Mouse (Mus musculus) midbrain, embryonic 12.5 days (tissue): ENCODE results near the gene Kcne2. TPM values are rescaled to one million over a fixed set of nuclear protein-coding genes. Genes with fewer than 3 reads are reported as not detected.

Source experiments
- ATAC-seq: fragments of 200-750 bp; cut with Nextera tagmentation; 2 replicates; pipeline ENCODE4 v1.8.0; 2017; ENCODE audit warnings: low read depth, moderate TSS enrichment, moderate library complexity; ENCODE audit not compliant: low FRiP score
- H3K27ac ChIP-seq: fragments of 300-500 bp; sonication (generic); replicated peaks from 2 replicates; pipeline ENCODE4 v1.5.1; 2016; ENCODE audit warnings: mild to moderate bottlenecking
- H3K27me3 ChIP-seq: fragments of 300-500 bp; sonication (generic); 2 replicates; pipeline ENCODE4 v1.6.1; 2016; ENCODE audit warnings: mild to moderate bottlenecking
- H3K36me3 ChIP-seq: fragments of 300-500 bp; sonication (generic); 2 replicates; pipeline ENCODE4 v1.6.1; 2016
- H3K4me1 ChIP-seq: fragments of 300-500 bp; sonication (generic); 2 replicates; pipeline ENCODE4 v1.6.1; 2016
- H3K4me2 ChIP-seq: fragments of 300-500 bp; sonication (generic); replicated peaks from 2 replicates; pipeline ENCODE4 v1.6.1; 2016; ENCODE audit warnings: mild to moderate bottlenecking, moderate library complexity
- H3K4me3 ChIP-seq: fragments of 300-500 bp; sonication (generic); 2 replicates; pipeline ENCODE4 v1.5.1; 2016; ENCODE audit warnings: mild to moderate bottlenecking
- H3K9ac ChIP-seq: fragments of 300-500 bp; sonication (generic); replicated peaks from 2 replicates; pipeline ENCODE4 v1.6.1; 2016; ENCODE audit warnings: mild to moderate bottlenecking, moderate library complexity
- H3K9me3 ChIP-seq: fragments of 300-500 bp; sonication (generic); 2 replicates; pipeline ENCODE4 v1.6.1; 2016; ENCODE audit warnings: mild to moderate bottlenecking
- WGBS: fragments of 180-500 bp; shearing (Covaris S2); methylation state at CpG from one replicate; pipeline ENCODE4 v1.1.7; 2016; 5-methylcytosine and 5-hydroxymethylcytosine counted together
- polyA plus RNA-seq: library from polyadenylated mRNA; unstranded; fragments of >200 nt; fragmentation: Nextera tagmentation; extraction: Ambion mirVana; gene quantifications from 2 replicates; pipeline ENCODE4 v1.2.1, GENCODE M21; 2016

Gene Kcne2
- polyA plus RNA-seq, 1 experiment from 2014 or later, result 0.38 TPM

- peaks cover 14% of the 10 kb centered on the region for H3K4me1 ChIP-seq
- no peaks in the 10 kb centered on the region for H3K36me3 ChIP-seq
- H3K4me2 ChIP-seq, result peak overlapping the region; percentile 53
- 0 out of 2 replicates have a peak, but pooled peaks cover under 1% of the 10 kb centered on the region for H3K27me3 ChIP-seq
- H3K9ac ChIP-seq, result 0 out of 2 replicates have a peak overlapping the region, but pooled peaks have one; percentile 28
- H3K4me3 ChIP-seq, result peak overlapping the region; percentile 30
- ATAC-seq, result peak; percentile 81
- no peaks in the 10 kb centered on the region for H3K9me3 ChIP-seq
- WGBS, result 27% methylated on average over 27 of the region's 27 CpGs
- H3K27ac ChIP-seq, result no peak overlapping the region
Observed at GRCm38 (mm10) chr16:92340612-92341511, 48.7 kb downstream of the Kcne2 start.

GRCm38 (mm10) chr16:92345177-92345576 lies 53.0 kb downstream of the Kcne2 start:
- H3K27ac ChIP-seq, result no peak overlapping the region

GRCm38 (mm10) chr16:92346297-92346916 lies 54.2 kb downstream of the Kcne2 start:
- no peaks in the 10 kb centered on the region for H3K27me3 ChIP-seq
- H3K27ac ChIP-seq, result peak overlapping the region; percentile 30; the same call in 1 of the 2 replicates
- WGBS, result 60% methylated on average over 13 of the region's 13 CpGs
- no peak overlapping the region for H3K4me3 ChIP-seq
- H3K36me3 ChIP-seq, result no peaks in the 10 kb centered on the region
- no peaks in the 10 kb centered on the region for H3K9me3 ChIP-seq
- no peak overlapping the region for H3K9ac ChIP-seq
- peaks cover 9% of the 10 kb centered on the region; the same call in 1 of the 2 replicates for H3K4me1 ChIP-seq
- no peak overlapping the region for H3K4me2 ChIP-seq
- ATAC-seq, result peak; percentile 38; the same call in 1 of the 2 replicates

More at GRCm38 (mm10) chr16:92345177-92345576, 53.0 kb downstream of the Kcne2 start:
- Histone ChIP-seq H3K9me3 (no peaks in the 10 kb centered on the region), H3K27me3 (no peaks in the 10 kb centered on the region), H3K4me3 (no peak overlapping the region), H3K9ac (no peak overlapping the region), H3K4me2 (no peak overlapping the region), H3K4me1 (peaks cover 21% of the 10 kb centered on the region), H3K36me3 (no peaks in the 10 kb centered on the region)
- ATAC-seq, result no peak
- WGBS, result 73% methylated on average over 11 of the region's 11 CpGs

Other genes with a start within 250 kb of the Kcne2 start
- 109 and 116 TPM in 2 replicates for gene Mrps6, start 234.1 kb upstream of the Kcne2 start, polyA plus RNA-seq
- not detected in 2 replicates for gene Gm49711, start 234.1 kb upstream of the Kcne2 start, polyA plus RNA-seq
- gene Slc5a3, start 234.1 kb upstream of the Kcne2 start, polyA plus RNA-seq, result 13.2 and 15.6 TPM in 2 replicates
- 126 and 127 TPM in 2 replicates for gene Smim11, start 8.9 kb downstream of the Kcne2 start, polyA plus RNA-seq
- gene Fam243, start 29.1 kb downstream of the Kcne2 start, polyA plus RNA-seq, result not detected in 2 replicates
- gene Kcne1, start 67.1 kb downstream of the Kcne2 start, polyA plus RNA-seq, result not detected in 2 replicates
- gene Rcan1, start 178.5 kb downstream of the Kcne2 start, polyA plus RNA-seq, result 42.1 and 42.8 TPM in 2 replicates
- 1.6 and 4.6 TPM in 2 replicates for gene Clic6, start 193.3 kb downstream of the Kcne2 start, polyA plus RNA-seq